Mouse (Mus musculus) brain, embryonic 14.5 days (tissue): ENCODE measurements around the gene Eif2b3.

ENCODE experiments used
- CTCF ChIP-seq: fragments of 200-500 bp; IDR thresholded peaks from 2 replicates; pipeline ENCODE4 v1.5.1; 2012; ENCODE audit warnings: inconsistent platforms, mild to moderate bottlenecking, moderate library complexity, borderline replicate concordance; ENCODE audit not compliant: insufficient read depth, insufficient read length; ENCODE audit errors: extremely low read depth
- POLR2A ChIP-seq: fragments of 200-500 bp; IDR thresholded peaks from 2 replicates; pipeline ENCODE4 v1.6.1; 2012; ENCODE audit warnings: mild to moderate bottlenecking, inconsistent platforms, borderline replicate concordance; ENCODE audit not compliant: poor library complexity, insufficient read depth, insufficient read length, severe bottlenecking; ENCODE audit errors: extremely low read depth

GRCm38 (mm10) chr4:117133366-117133796, 114.2 kb downstream of the Eif2b3 start:
- TF ChIP-seq CTCF (no peak), POLR2A (no peak)
